Mouse (Mus musculus) lung, postnatal 0 days (tissue): ENCODE results near the gene Mdga1. TPM values are rescaled to one million over a fixed set of nuclear protein-coding genes. Genes with fewer than 3 reads are reported as not detected.

ENCODE experiments used
- ATAC-seq: fragments of 200-750 bp; cut with Nextera tagmentation; 2 replicates; pipeline ENCODE4 v1.8.0; 2017; ENCODE audit warnings: moderate library complexity
- DNase-seq: peaks from one replicate; pipeline ENCODE4 v3.0.0-alpha.2; 2016; ENCODE audit warnings: low spot score
- H3K27ac ChIP-seq: fragments of 300-500 bp; sonication (generic); 2 replicates; pipeline ENCODE4 v1.5.1; 2014; ENCODE audit warnings: antibody characterized with exemption, mild to moderate bottlenecking, low read length, mixed read lengths
- H3K27me3 ChIP-seq: fragments of 300-500 bp; sonication (generic); replicated peaks from 2 replicates; pipeline ENCODE4 v1.6.1; 2014; ENCODE audit warnings: low read length, mixed read lengths; ENCODE audit not compliant: insufficient read depth
- H3K36me3 ChIP-seq: fragments of 300-500 bp; sonication (generic); 2 replicates; pipeline ENCODE4 v1.6.1; 2014; ENCODE audit warnings: low read length, mixed read lengths; ENCODE audit not compliant: insufficient read depth
- H3K4me1 ChIP-seq: fragments of 300-500 bp; sonication (generic); 2 replicates; pipeline ENCODE4 v1.6.1; 2014; ENCODE audit warnings: antibody characterized with exemption, low read depth, low read length, mixed read lengths; ENCODE audit not compliant: insufficient read depth
- H3K4me2 ChIP-seq: fragments of 300-500 bp; sonication (generic); replicated peaks from 2 replicates; pipeline ENCODE4 v1.6.1; 2014; ENCODE audit warnings: low read depth, mild to moderate bottlenecking, low read length, moderate library complexity, mixed read lengths
- H3K4me3 ChIP-seq: fragments of 300-500 bp; sonication (generic); 2 replicates; pipeline ENCODE4 v1.5.1; 2014; ENCODE audit warnings: low read depth, low read length
- H3K9ac ChIP-seq: fragments of 300-500 bp; sonication (generic); replicated peaks from 2 replicates; pipeline ENCODE4 v1.6.1; 2014; ENCODE audit warnings: low read depth, mild to moderate bottlenecking
- H3K9me3 ChIP-seq: fragments of 300-500 bp; sonication (generic); 2 replicates; pipeline ENCODE4 v1.6.1; 2016; ENCODE audit warnings: low read length, mixed read lengths
- CTCF ChIP-seq: IDR thresholded peaks from 2 replicates; pipeline ENCODE4 v1.5.1; 2016; ENCODE audit warnings: antibody characterized with exemption, mild to moderate bottlenecking
- EP300 ChIP-seq: IDR thresholded peaks from 2 replicates; pipeline ENCODE4 v1.6.1; 2016; ENCODE audit warnings: antibody characterized with exemption, mild to moderate bottlenecking, control low read depth
- WGBS: fragments of 180-500 bp; shearing (Covaris S2); extraction: QIAGEN DNeasy Blood & Tissue Kit; methylation state at CpG from one replicate; pipeline ENCODE4 v1.1.7; 2014; 5-methylcytosine and 5-hydroxymethylcytosine counted together
- polyA plus RNA-seq: library from polyadenylated mRNA; unstranded; fragments of >200 nt; fragmentation: Nextera tagmentation; extraction: Ambion mirVana; gene quantifications from 2 replicates; pipeline ENCODE4 v1.2.1, GENCODE M21; 2015

The Mdga1 gene
- polyA plus RNA-seq, 1 experiment from 2014 or later = 3.2 TPM

DNA sequence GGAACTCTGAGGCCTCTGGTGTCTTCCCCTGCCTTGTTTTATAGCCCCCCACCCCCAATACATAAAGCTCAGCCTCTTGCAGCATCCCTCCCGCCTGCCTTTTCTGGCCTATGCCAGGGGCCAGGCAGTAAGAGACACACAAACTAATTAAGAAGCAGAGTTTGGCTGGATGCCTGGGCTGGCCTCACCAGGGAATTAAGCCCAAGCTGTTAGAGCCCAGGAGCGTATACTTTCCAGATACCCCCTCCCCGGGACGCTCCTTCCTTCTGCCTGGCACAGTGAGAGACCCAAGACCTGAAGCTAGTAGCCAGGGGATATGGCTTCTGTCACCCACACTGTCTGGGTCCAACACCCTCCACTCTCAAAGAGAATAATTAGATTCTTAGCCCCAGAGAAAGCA, 83.8 kb downstream of the Mdga1 start:
- Histone ChIP-seq H3K4me3 (peak overlapping the region; percentile 56; the same call in 1 of the 2 replicates), H3K27ac (no peak overlapping the region), H3K9me3 (no peaks in the 10 kb centered on the region), H3K27me3 (peaks cover 31% of the 10 kb centered on the region; the same call in 1 of the 2 replicates), H3K9ac (no peak overlapping the region), H3K4me2 (peak overlapping the region; percentile 97; the same call in 1 of the 2 replicates), H3K4me1 (peaks cover 13% of the 10 kb centered on the region), H3K36me3 (no peaks in the 10 kb centered on the region)
- WGBS = 14% methylated on average over 4 of the region's 4 CpGs
- ATAC-seq = no peak
- no peak for TF ChIP-seq EP300
- no peak for TF ChIP-seq CTCF
- no peak for DNase-seq

DNA sequence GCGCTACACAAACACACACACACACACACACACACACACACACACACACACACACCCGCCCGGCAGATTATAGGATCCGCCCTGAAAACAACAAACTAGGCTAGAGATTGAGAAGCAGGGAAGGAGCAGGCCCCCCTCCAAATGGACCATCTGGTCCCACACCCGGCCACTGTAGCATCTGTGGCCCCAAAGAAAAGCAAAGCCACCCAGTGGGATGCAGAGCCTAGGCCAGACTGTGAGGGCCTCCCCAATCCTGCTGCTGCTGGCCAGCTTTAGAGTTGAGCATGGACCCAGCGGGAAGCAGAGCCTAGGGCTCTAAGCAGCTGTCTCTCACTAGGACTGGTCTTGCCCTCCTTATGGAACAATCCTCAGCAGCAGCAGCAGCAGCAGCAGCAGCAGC, 85.3 kb downstream of the Mdga1 start:
- H3K27ac ChIP-seq = no peak overlapping the region
- no peak for ATAC-seq
- H3K9me3 ChIP-seq = no peaks in the 10 kb centered on the region
- 56% methylated on average over 6 of the region's 6 CpGs for WGBS
- peaks cover 22% of the 10 kb centered on the region; the same call in 1 of the 2 replicates for H3K27me3 ChIP-seq
- no peak for DNase-seq
- no peaks in the 10 kb centered on the region for H3K36me3 ChIP-seq
- no peak overlapping the region for H3K9ac ChIP-seq
- no peak overlapping the region for H3K4me2 ChIP-seq
- TF ChIP-seq CTCF (no peak), EP300 (no peak)
- peaks cover 13% of the 10 kb centered on the region for H3K4me1 ChIP-seq
- H3K4me3 ChIP-seq = no peak overlapping the region

DNA sequence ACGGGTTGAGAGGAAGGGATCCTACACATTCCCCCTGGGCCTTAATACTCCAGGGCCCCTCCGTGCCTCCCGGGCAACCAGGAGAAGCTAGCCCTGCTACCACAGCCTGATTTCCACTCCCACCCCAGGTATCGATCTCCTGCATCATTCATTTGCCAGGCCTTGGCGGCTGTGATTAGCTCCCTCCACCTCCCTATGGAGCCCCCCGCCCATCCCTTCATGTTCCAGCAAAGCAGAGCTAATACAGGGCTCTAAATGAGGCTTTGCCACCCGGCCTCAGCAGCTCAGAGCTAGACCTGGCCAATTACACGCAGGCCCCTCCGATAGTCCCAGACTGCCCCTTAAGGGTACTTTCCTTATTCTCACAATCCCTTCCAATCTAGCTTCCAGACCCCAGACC, 86.5 kb downstream of the Mdga1 start:
- Histone ChIP-seq H3K27me3 (peaks cover 18% of the 10 kb centered on the region; the same call in 1 of the 2 replicates), H3K27ac (no peak overlapping the region), H3K4me3 (no peak overlapping the region), H3K36me3 (no peaks in the 10 kb centered on the region), H3K9me3 (no peaks in the 10 kb centered on the region), H3K9ac (no peak overlapping the region), H3K4me2 (no peak overlapping the region), H3K4me1 (peaks cover 9% of the 10 kb centered on the region)
- no peak for TF ChIP-seq CTCF
- WGBS = 57% methylated on average over 9 of the region's 9 CpGs
- DNase-seq (no peak), ATAC-seq (no peak)

DNA sequence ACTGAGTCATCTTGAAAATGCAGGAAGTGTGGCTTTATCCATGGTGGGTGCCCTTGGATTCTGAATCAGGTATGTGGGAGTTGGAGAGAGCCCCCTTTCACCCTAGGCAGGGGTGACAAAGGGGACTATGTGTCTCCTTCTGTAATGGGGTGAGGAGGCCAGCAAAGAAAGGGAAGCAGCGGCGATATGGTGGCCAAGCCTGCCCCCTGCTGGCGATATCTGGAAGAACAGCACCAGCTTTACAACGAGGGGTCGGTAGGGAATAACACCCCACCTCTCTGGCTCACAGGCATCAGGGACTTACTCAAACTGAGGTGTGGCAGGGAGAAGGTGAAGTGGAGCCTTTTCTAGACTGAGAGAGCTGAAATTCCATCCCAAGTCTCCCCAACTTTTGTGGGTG, 87.0 kb downstream of the Mdga1 start:
- 3% methylated on average over 5 of the region's 5 CpGs for WGBS
- H3K4me1 ChIP-seq = peaks cover 9% of the 10 kb centered on the region
- no peaks in the 10 kb centered on the region for H3K9me3 ChIP-seq
- no peak overlapping the region for H3K9ac ChIP-seq
- peaks cover 18% of the 10 kb centered on the region; the same call in 1 of the 2 replicates for H3K27me3 ChIP-seq
- TF ChIP-seq EP300 = no peak
- TF ChIP-seq CTCF = peak; percentile 95
- peak; percentile 63 for DNase-seq
- H3K36me3 ChIP-seq = no peaks in the 10 kb centered on the region
- H3K4me3 ChIP-seq = no peak overlapping the region
- no peak for ATAC-seq
- H3K27ac ChIP-seq = no peak overlapping the region
- no peak overlapping the region for H3K4me2 ChIP-seq

DNA sequence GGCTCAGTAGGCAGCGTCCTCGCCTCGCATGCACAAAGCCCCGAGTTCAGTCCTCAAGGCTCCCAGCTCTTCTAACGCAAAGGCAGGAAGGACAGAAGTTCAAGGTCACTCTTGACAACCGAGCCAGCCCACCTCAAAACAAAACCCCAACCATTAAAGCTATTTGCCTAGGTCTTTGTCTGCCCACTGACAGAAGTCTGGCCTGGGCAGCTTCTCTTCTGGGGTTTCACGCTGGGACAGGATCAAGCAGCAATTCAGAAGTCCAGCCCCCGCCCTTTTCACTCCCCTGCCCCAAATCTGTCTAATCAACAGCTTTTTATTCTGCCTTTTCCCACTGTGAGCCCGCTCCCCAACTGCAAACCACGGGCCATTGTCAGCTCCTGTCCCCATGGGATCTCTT, 89.6 kb downstream of the Mdga1 start:
- Histone ChIP-seq H3K4me3 (no peak overlapping the region), H3K4me1 (no peaks in the 10 kb centered on the region), H3K4me2 (no peak overlapping the region), H3K27ac (no peak overlapping the region), H3K27me3 (0 out of 2 replicates have a peak, but pooled peaks cover 7% of the 10 kb centered on the region), H3K9me3 (no peaks in the 10 kb centered on the region), H3K36me3 (no peaks in the 10 kb centered on the region), H3K9ac (no peak overlapping the region)
- ATAC-seq (no peak), DNase-seq (no peak)
- no peak for TF ChIP-seq CTCF
- TF ChIP-seq EP300 = no peak
- WGBS = 62% methylated on average over 10 of the region's 10 CpGs

DNA sequence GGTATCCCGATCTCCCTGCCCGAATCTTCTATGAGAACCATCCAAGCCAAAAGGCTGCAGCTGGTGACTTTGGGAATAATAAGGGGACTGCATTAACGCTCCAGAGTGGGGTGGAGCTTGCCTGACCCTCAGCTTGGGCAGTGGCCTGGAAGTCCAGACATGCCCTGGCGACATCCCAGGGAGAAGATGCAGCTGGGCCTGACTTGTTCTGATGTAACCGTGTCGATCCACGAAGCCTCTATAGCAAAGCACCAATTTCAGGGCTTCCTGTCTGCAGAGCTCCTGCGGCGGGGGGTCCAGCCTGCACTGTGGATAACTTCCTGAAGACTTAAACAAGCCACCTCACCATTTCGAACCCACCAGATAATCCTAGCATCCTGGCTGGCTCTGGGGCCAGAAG, 90.9 kb downstream of the Mdga1 start:
- H3K4me3 ChIP-seq = no peak overlapping the region
- H3K27me3 ChIP-seq = 0 out of 2 replicates have a peak, but pooled peaks cover 7% of the 10 kb centered on the region
- DNase-seq = peak; percentile 66
- TF ChIP-seq EP300 (no peak), CTCF (no peak)
- no peak overlapping the region for H3K9ac ChIP-seq
- H3K4me2 ChIP-seq = no peak overlapping the region
- H3K9me3 ChIP-seq = no peaks in the 10 kb centered on the region
- H3K27ac ChIP-seq = no peak overlapping the region
- ATAC-seq = peak; percentile 75
- no peaks in the 10 kb centered on the region for H3K4me1 ChIP-seq
- 67% methylated on average over 10 of the region's 10 CpGs for WGBS
- no peaks in the 10 kb centered on the region for H3K36me3 ChIP-seq
